Mouse (Mus musculus) limb, embryonic 12.5 days (tissue): ENCODE measurements around the gene Donson. TPM values are rescaled to one million over a fixed set of nuclear protein-coding genes. Genes with fewer than 3 reads are reported as not detected.

ENCODE experiments used
- ATAC-seq: fragments of 200-750 bp; cut with Nextera tagmentation; 2 replicates; pipeline ENCODE4 v1.8.0; 2017; ENCODE audit warnings: low read depth, moderate TSS enrichment; ENCODE audit not compliant: insufficient number of reproducible peaks, insufficient read depth, low FRiP score, low TSS enrichment
- H3K27ac ChIP-seq: fragments of 300-500 bp; sonication (generic); 2 replicates; pipeline ENCODE4 v1.5.1; 2016; ENCODE audit warnings: mild to moderate bottlenecking, moderate library complexity
- H3K27me3 ChIP-seq: fragments of 300-500 bp; sonication (generic); 2 replicates; pipeline ENCODE4 v1.6.1; 2016; ENCODE audit warnings: mild to moderate bottlenecking, moderate library complexity
- H3K36me3 ChIP-seq: fragments of 300-500 bp; sonication (generic); 2 replicates; pipeline ENCODE4 v1.6.1; 2016; ENCODE audit warnings: mild to moderate bottlenecking, moderate library complexity
- H3K4me1 ChIP-seq: fragments of 300-500 bp; sonication (generic); replicated peaks from 2 replicates; pipeline ENCODE4 v1.6.1; 2016
- H3K4me2 ChIP-seq: fragments of 300-500 bp; sonication (generic); 2 replicates; pipeline ENCODE4 v1.6.1; 2016; ENCODE audit warnings: mild to moderate bottlenecking, moderate library complexity
- H3K4me3 ChIP-seq: fragments of 300-500 bp; sonication (generic); replicated peaks from 2 replicates; pipeline ENCODE4 v1.5.1; 2016; ENCODE audit warnings: mild to moderate bottlenecking
- H3K9ac ChIP-seq: fragments of 300-500 bp; sonication (generic); replicated peaks from 2 replicates; pipeline ENCODE4 v1.6.1; 2016; ENCODE audit warnings: mild to moderate bottlenecking, moderate library complexity
- H3K9me3 ChIP-seq: fragments of 300-500 bp; sonication (generic); 2 replicates; pipeline ENCODE4 v1.6.1; 2016; ENCODE audit warnings: mild to moderate bottlenecking, moderate library complexity
- WGBS: fragments of 180-500 bp; shearing (Covaris S2); methylation state at CpG from one replicate; pipeline ENCODE4 v1.1.7; 2016; 5-methylcytosine and 5-hydroxymethylcytosine counted together
- polyA plus RNA-seq: library from polyadenylated mRNA; unstranded; fragments of >200 nt; fragmentation: Nextera tagmentation; extraction: Ambion mirVana; gene quantifications from 2 replicates; pipeline ENCODE4 v1.2.1, GENCODE M21; 2016

Gene Donson
- polyA plus RNA-seq, 1 experiment from 2014 or later, result 36.2 TPM

DNA sequence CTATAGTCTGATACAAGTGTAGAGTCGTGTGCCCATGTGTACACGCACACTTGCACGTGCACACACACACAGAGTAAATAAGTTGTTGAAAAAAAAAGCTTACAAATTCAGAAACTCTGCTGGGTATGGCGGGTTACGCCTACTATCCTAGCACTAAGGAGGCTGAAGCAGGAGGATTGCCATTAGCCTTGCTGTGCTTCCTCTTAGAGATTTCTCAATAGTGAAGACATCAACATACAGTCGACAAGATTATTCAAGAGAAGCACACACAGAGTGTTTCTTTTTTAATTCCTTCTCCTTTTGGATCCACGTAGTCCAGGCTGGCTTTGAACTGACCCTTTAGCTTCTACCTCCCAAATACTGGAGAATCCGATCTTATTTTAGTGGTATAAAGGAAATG is 48.4 kb downstream of the Donson start:
- H3K27me3 ChIP-seq, result no peaks in the 10 kb centered on the region
- no peak overlapping the region for H3K27ac ChIP-seq
- H3K4me3 ChIP-seq, result no peak overlapping the region
- H3K4me1 ChIP-seq, result no peaks in the 10 kb centered on the region
- H3K9me3 ChIP-seq, result no peaks in the 10 kb centered on the region
- H3K9ac ChIP-seq, result no peak overlapping the region
- WGBS, result 93% methylated on average over 8 of the region's 8 CpGs
- H3K4me2 ChIP-seq, result no peak overlapping the region
- ATAC-seq, result no peak
- peaks cover 79% of the 10 kb centered on the region for H3K36me3 ChIP-seq

DNA sequence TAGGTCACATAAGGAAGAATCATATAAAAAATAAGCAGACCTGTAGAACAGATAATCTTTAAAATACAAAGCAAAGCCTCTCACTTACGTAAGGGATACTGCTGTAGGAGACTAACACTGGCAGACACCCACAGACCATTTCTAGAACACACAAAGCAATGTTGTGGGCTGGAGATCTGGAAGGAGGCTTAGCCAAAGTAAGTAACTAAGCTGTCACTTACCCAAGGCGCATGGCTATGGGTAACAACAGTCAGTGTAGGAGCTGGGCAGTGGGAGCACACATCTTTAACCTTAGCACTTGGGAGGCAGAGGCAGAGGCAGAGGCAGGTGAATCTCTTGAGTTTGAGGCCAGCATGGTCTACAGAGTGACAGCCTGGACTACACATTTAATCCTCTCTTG is 48.9 kb downstream of the Donson start:
- Histone ChIP-seq H3K9me3 (no peaks in the 10 kb centered on the region), H3K27ac (no peak overlapping the region), H3K36me3 (peaks cover 83% of the 10 kb centered on the region), H3K9ac (no peak overlapping the region), H3K4me2 (no peak overlapping the region), H3K27me3 (no peaks in the 10 kb centered on the region), H3K4me1 (no peaks in the 10 kb centered on the region), H3K4me3 (no peak overlapping the region)
- ATAC-seq, result no peak
- WGBS, result 91% methylated on average over 2 of the region's 2 CpGs

DNA sequence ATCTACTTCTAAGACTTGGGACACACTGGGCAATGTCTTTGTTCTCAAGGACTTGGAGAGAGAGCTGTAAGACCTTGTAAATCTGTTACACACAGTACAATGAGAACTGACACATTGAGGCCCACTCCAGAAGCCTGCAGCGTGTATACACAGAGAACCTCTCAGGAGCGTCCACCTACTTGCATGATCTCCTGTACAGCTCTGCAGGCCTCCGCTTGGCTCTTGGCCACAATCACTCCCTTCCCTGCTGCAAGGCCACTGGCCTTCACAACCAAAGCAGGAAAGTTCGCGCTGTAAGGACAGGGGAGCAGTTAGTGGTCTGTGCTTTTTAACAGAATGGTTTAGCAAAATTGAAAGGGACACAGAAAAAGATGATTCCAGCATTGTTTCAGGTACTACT is 49.4 kb downstream of the Donson start:
- Histone ChIP-seq H3K27me3 (no peaks in the 10 kb centered on the region), H3K4me2 (no peak overlapping the region), H3K9ac (no peak overlapping the region), H3K4me1 (no peaks in the 10 kb centered on the region), H3K4me3 (no peak overlapping the region), H3K27ac (no peak overlapping the region), H3K36me3 (peaks cover 88% of the 10 kb centered on the region), H3K9me3 (no peaks in the 10 kb centered on the region)
- 92% methylated on average over 5 of the region's 5 CpGs for WGBS
- ATAC-seq, result no peak

DNA sequence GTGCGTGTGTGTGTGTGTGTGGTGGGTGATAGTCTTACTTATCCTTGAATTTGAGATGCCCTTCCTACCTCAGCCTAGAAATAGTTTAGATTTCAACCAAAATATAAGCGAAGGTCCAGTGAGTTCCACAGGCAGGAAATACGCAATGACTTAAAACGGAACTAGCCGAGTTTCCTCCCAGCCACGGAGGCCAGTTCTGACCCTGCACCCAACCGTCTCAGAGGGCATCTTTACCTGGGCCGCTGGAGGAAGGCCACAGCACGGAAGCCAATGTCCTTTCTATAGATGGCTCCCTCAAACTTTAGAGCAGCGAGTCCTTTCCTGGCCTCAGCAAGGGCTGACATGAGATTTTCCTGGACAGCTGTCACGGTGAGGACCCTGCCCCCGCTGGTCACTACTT is 54.9 kb downstream of the Donson start:
- Histone ChIP-seq H3K9me3 (no peaks in the 10 kb centered on the region), H3K4me3 (no peak overlapping the region), H3K9ac (no peak overlapping the region), H3K4me1 (no peaks in the 10 kb centered on the region), H3K27me3 (no peaks in the 10 kb centered on the region), H3K36me3 (peaks cover 96% of the 10 kb centered on the region), H3K4me2 (no peak overlapping the region), H3K27ac (no peak overlapping the region)
- ATAC-seq, result no peak
- 88% methylated on average over 12 of the region's 12 CpGs for WGBS

DNA sequence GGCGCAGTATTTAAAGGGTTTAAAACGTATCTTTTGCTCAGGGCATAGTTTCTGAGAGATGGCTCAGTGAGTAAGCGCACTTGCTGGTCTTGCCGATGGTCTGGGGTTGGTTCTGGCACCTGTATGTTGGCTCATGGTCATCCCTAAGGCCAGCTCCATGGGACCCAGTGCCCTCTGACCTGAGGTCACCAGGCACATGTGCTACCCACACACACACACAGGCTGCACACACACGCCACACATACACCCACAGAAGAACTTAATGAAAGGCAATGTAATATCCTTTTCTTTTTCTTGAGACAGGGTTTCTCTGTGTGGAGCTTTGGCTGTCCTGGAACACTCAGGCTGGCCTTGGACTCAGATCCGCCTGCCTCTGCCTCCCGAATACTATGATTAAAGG is 55.6 kb downstream of the Donson start:
- H3K4me3 ChIP-seq, result no peak overlapping the region
- no peaks in the 10 kb centered on the region for H3K27me3 ChIP-seq
- peaks cover 96% of the 10 kb centered on the region for H3K36me3 ChIP-seq
- H3K4me2 ChIP-seq, result no peak overlapping the region
- H3K9me3 ChIP-seq, result no peaks in the 10 kb centered on the region
- H3K9ac ChIP-seq, result no peak overlapping the region
- H3K4me1 ChIP-seq, result no peaks in the 10 kb centered on the region
- no peak overlapping the region for H3K27ac ChIP-seq
- ATAC-seq, result no peak
- WGBS, result 96% methylated on average over 7 of the region's 7 CpGs

DNA sequence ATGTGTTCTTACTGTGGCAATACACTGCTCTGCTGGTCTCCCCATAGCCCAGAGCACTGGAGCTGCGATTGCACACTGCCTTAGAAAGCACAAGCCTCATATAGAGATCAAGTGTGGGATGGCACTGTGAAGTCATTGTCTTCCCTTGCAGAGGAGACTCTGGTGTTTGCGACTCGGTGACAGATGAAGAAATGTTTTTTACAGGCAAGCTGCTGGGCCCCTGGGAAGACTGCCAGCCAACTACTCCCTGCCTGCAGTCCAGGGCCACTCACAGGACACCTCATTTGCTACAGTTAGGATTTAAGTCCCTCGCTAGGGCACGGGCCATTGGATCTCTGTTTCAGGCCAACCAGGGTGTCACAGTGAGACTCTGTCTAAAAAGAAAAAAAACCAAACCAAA is 56.1 kb downstream of the Donson start:
- H3K9me3 ChIP-seq, result no peaks in the 10 kb centered on the region
- 95% methylated on average over 5 of the region's 5 CpGs for WGBS
- no peak for ATAC-seq
- no peak overlapping the region for H3K9ac ChIP-seq
- peaks cover 96% of the 10 kb centered on the region for H3K36me3 ChIP-seq
- H3K27me3 ChIP-seq, result no peaks in the 10 kb centered on the region
- no peaks in the 10 kb centered on the region for H3K4me1 ChIP-seq
- H3K4me2 ChIP-seq, result no peak overlapping the region
- no peak overlapping the region for H3K4me3 ChIP-seq
- H3K27ac ChIP-seq, result no peak overlapping the region

DNA sequence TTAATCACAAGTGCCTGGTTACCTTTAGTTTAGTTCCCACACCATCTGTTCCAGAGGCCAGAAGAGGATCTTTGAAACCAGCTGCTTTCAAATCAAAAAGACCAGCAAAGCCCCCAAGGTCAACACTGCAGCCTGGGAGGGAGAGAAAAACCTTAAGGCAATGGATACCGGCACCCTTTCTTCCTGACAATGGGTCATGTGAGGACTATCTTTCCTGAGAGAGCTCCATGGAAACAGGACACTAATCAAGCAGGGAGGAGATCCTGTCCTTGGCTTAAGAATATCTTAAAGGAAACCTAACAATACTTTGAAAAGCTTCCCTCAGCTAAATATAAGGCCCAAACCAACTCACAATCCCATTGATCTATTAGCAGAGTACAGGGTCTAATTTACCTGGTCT is 58.0 kb downstream of the Donson start:
- Histone ChIP-seq H3K4me1 (no peaks in the 10 kb centered on the region), H3K36me3 (peaks cover 95% of the 10 kb centered on the region), H3K9ac (no peak overlapping the region), H3K9me3 (no peaks in the 10 kb centered on the region), H3K27ac (no peak overlapping the region), H3K4me2 (no peak overlapping the region), H3K4me3 (no peak overlapping the region), H3K27me3 (no peaks in the 10 kb centered on the region)
- 85% methylated on average over 1 of the region's 1 CpGs for WGBS
- ATAC-seq, result no peak

DNA sequence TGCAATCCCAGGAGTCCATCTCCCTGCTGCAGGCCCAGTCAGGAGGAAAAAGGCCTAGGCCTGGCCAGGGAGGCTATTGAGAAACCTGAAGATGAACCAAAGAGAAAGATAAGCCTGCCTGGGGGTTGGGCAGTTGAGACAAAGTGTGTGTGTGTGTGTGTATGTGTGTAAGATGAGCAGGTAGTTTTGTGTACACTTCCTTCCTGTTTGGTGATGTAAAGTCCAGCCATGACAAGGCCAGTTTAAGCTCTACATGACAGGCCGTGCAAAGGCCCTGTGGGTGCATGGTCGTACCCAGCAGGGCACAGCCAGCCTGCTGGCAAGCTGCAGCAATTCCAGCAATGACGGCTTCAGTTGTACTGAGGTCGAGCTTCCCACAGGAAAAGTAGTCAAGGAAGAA is 58.8 kb downstream of the Donson start:
- H3K4me2 ChIP-seq, result no peak overlapping the region
- H3K27ac ChIP-seq, result no peak overlapping the region
- H3K9ac ChIP-seq, result no peak overlapping the region
- H3K9me3 ChIP-seq, result no peaks in the 10 kb centered on the region
- H3K4me3 ChIP-seq, result no peak overlapping the region
- no peaks in the 10 kb centered on the region for H3K4me1 ChIP-seq
- no peak for ATAC-seq
- peaks cover 96% of the 10 kb centered on the region for H3K36me3 ChIP-seq
- no peaks in the 10 kb centered on the region for H3K27me3 ChIP-seq
- 94% methylated on average over 4 of the region's 4 CpGs for WGBS

DNA sequence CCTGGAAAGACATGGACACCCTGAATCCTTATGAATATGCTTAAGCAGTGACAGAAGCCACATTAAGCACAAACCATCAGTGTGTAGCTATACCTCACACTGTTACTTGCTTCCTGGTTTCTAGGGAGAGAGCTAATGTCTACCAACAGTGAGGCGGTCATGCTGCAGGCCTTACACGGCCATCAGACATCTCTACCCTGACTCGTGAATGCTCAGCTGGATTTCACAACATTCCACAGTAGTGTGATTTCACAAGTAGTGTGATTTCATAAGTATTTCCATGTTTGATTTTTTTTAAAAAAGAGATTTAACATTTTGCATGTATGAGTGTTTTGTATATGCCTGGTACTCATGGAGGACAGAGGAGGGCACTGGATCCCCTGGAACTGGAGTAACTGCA is 59.9 kb downstream of the Donson start:
- Histone ChIP-seq H3K9me3 (no peaks in the 10 kb centered on the region), H3K4me2 (no peak overlapping the region), H3K4me1 (no peaks in the 10 kb centered on the region), H3K36me3 (peaks cover 95% of the 10 kb centered on the region), H3K4me3 (no peak overlapping the region), H3K9ac (no peak overlapping the region), H3K27ac (no peak overlapping the region), H3K27me3 (no peaks in the 10 kb centered on the region)
- 94% methylated on average over 3 of the region's 3 CpGs for WGBS
- no peak for ATAC-seq

DNA sequence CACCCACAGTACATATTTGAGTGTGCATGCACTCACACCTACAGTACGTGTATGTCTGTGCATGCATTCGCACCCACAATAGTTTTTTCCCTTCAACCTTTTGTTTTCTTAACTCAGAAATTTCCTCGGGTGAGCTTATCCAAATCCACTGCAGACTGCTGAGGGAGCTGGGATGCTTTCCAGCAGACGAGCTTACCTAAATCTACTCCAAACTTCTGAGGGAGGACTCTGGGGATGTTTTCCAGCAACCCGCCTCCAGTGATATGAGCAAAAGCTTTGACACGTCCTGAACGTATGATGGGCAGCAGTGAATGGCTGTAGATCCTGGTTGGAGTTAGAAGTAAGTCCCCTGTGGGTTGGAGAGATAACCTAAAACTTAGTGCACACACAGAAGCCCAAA is 60.7 kb downstream of the Donson start:
- Histone ChIP-seq H3K4me2 (no peak overlapping the region), H3K27me3 (no peaks in the 10 kb centered on the region), H3K27ac (no peak overlapping the region), H3K4me1 (no peaks in the 10 kb centered on the region), H3K9ac (no peak overlapping the region), H3K4me3 (no peak overlapping the region), H3K9me3 (no peaks in the 10 kb centered on the region), H3K36me3 (peaks cover 95% of the 10 kb centered on the region)
- 90% methylated on average over 7 of the region's 7 CpGs for WGBS
- ATAC-seq, result no peak
